Mouse (Mus musculus) spleen, postnatal 4 days (tissue): ENCODE results near the gene Cited2.

ENCODE experiments used
- DNase-seq, 2 experiments: peaks; one replicate each; pipeline ENCODE4 v3.0.0; 2022; ENCODE audit warnings: low spot score in 2 of 2

Gene Cited2

GRCm38 (mm10) chr10:17722653-17723410, at the start of gene Cited2:
TSS of gene Cited2 (plus strand) at chr10:17723218.
- peak; percentile 96 to 99 for DNase-seq

DNA sequence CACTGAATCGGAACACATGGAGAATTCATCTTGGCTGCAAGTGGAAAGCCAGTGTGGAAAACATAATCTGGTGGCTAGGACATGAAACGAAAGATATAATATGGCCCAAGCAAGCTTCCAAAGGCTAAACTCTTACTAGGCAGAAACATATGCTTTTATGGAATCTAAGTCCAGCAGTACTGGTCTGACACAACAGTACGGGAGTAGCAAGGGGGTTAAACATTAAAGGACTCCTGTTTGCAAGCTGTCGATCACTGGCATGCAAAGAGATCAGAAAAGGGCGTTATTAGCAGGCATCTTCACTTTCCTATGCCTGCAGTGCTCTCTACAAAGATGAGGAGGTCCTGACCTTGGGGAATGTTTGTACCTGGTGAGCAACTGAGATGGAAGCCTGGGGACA, 48.6 kb upstream of the Cited2 start:
- DNase-seq: no peak

- DNase-seq: no peak
Measured at GRCm38 (mm10) chr10:17674869-17675268, 48.1 kb upstream of the Cited2 start.

- DNase-seq: no peak
Measured at GRCm38 (mm10) chr10:17676464-17676863, 46.6 kb upstream of the Cited2 start.

GRCm38 (mm10) chr10:17677308-17677707, 45.7 kb upstream of the Cited2 start:
- DNase-seq: no peak

GRCm38 (mm10) chr10:17680432-17681382, 42.3 kb upstream of the Cited2 start:
- DNase-seq: no peak

DNA sequence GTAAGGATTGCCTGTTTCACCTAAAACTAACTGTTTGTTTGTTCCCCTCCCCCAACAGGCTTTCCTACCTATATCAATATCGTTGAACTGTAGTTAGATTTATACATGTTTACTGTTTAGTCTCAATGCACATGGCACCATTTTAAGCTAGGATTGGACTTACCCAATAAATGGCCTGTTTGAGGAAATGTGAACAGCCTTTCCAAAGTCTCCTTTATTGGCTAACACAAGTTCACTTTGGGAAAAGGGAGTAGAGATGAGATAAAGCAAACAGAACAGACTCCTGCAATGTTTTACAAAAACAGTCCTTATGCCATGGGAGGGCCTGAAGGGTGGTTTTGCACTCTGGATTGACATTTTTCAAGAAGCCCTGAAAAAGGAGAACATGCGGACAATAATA, 41.6 kb upstream of the Cited2 start:
- DNase-seq: no peak

GRCm38 (mm10) chr10:17683852-17684428, 39.1 kb upstream of the Cited2 start:
- no peak for DNase-seq

DNA sequence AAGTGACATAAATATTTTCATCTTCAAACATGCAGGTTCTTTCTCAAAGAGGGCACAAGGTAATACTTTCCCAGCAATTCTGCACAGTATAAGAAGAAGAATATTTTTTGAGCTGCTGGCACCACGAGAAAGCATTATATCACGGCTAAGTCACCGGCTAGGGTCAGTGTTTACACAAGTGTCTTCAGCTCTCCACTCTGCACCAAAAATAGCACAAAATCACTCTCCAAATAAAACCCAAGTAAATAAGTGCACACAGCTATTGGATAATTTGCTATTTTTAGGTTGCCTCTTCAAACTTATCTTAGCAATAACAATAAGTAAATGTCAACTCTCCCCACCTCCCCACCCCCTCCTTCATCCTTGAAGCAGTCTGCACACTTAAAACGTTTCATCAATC, 33.2 kb upstream of the Cited2 start:
- DNase-seq: no peak

GRCm38 (mm10) chr10:17691709-17692108, 31.3 kb upstream of the Cited2 start:
- no peak for DNase-seq

GRCm38 (mm10) chr10:17695801-17696200, 27.2 kb upstream of the Cited2 start:
- no peak for DNase-seq

DNA sequence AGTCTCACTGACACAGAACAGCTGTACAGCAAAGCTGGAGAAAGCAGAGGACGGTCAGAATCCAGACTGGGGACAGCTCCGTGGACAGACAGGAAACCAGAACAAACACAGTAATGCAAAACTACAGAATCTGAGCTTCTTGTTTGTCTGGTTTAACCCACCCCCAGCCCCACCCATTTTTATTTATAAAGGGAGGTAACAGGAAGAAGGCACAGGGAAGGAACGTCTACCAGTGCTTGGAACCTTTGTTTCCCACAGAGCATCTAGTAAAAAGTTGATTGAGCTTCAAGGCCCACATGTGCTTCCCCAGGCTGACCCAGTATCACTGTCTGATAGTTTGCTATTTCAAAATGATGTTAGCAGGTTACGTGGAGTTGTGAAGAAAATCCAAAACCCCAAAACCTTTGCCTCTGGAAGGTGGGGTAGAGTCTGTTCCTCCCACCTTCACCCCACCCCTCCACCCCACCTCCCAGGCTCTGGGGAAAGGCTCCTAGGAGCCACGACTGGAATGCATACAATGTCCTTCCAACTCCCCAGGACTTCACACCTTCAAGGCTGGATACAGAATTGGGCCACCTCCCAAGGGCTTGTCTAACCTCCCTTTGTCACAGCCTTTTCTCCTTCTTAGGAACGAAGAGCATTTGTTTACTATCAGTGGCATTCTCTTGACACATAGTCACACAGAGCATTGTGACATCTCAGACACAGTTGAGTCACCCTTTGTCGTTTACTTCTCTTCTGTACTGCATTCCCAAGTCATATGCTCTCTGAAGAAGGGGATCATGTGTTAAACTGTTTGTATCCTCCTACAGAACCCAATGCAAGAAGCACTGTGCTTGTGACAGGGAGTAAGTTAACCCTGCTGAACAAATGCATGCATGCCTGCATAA, 25.4 kb upstream of the Cited2 start:
- DNase-seq: no peak

- DNase-seq: no peak
Measured at GRCm38 (mm10) chr10:17705466-17705973, 17.5 kb upstream of the Cited2 start.

DNA sequence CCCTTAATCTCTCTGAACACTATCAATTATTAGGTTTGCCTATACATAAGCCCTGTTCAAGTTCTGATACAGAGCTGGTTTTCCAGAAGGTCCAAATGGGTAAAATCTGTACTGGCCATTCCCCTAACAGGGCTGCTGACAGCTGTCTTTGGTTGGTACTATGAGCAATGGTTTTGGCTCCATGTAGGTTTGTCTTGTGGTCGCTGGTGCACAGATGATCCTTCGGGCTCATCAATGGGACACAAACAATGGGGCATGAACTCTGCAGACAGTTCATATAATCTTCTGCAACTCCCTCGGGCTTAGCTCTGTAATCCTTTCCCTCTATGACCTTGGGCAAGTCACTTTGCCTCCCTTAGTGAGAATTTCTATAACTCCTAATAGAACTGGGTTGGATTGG, 12.3 kb upstream of the Cited2 start:
- no peak for DNase-seq

- DNase-seq: no peak
Measured at GRCm38 (mm10) chr10:17719009-17719570, 3.9 kb upstream of the Cited2 start.

DNA sequence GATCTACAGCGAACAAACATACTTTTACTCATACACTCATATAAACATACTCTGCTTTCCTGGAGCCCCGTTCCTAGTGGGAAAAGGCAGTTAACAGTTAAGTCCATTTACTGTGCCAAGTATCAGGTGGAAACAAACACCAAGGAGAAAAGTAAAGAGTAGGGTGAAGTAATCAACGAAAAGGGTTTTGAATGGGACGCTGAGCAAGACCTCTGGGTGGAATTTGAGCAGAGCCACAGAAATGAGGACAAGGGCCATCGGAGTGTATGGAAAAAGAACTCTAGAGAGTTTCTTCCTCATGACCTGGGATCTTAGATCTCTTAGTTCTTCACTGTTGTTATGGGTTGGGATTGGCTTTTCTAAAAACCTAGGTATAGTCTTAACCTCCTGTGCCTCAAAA, 3.4 kb upstream of the Cited2 start:
- no peak for DNase-seq

DNA sequence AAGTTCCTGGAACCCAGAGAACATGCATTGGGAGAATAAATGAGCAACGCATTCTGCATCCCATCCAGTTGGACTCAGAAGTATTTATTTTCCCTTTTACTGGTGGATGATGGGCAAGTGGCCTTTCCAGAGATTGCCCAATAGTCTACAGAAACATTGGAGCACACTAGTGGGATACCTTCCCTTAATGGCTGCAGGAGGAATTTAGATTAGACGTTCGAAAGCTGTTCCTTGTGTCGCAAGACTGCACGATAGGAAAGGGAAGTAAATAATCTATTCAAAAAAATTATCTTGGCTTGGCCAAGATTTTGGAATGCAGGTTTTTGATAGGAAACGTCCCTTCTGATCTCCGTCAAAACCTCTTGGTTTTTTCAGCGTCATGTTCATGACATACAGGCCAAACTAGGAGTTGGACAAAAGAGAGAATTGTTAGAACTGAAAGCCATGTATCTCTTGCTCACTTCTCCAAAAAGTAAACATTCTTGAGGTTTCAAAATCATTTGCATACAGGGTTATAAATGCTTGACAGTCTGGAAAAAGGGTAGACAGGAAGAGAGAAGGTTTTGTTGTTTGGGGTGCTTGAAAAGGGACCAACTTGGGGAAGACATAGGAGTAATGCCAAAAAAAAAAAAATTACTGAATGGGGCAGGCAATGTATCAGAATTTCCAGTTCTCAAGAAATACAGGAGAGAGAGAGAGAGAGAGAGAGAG, 2.0 kb upstream of the Cited2 start:
- no peak for DNase-seq

- peak; percentile 27 to 67 for DNase-seq
Measured at GRCm38 (mm10) chr10:17721602-17722121, 1.4 kb upstream of the Cited2 start.

- DNase-seq: peak; percentile 90 to 95
Measured at GRCm38 (mm10) chr10:17722158-17722557, 860 bp upstream of the Cited2 start.

- DNase-seq: no peak
Measured at GRCm38 (mm10) chr10:17723421-17723841, 413 bp downstream of the Cited2 start.
